15 mouse cellular contexts compared by ENCODE assay signal in genomic region chr1:89331352-89331751, GRCm38 (mm10).
"Had no signal": no experiment of that assay in that cellular context is flagged by ENCODE, and none has a peak within 500 bp of the region (broad histone marks: within the 10 kb centered on the region; RNA-seq: fewer than 3 reads in every experiment).

No protein-coding gene starts in this region.

- H3K36me3 ChIP-seq: neural tube, embryonic 15.5 days; stomach, embryonic 15.5 days had no signal

- H3K4me3 ChIP-seq: neural tube, embryonic 15.5 days; stomach, embryonic 15.5 days had no signal

- H3K9me3 ChIP-seq: neural tube, embryonic 15.5 days; stomach, embryonic 15.5 days had no signal

- H3K27ac ChIP-seq: neural tube, embryonic 15.5 days; stomach, embryonic 15.5 days; stomach, postnatal 0 days had no signal

- H3K4me1 ChIP-seq: neural tube, embryonic 15.5 days; stomach, embryonic 15.5 days had no signal

- H3K9ac ChIP-seq: neural tube, embryonic 15.5 days; stomach, embryonic 15.5 days had no signal

- H3K27me3 ChIP-seq: neural tube, embryonic 15.5 days; stomach, embryonic 15.5 days had no signal

- H3K4me2 ChIP-seq: neural tube, embryonic 15.5 days; stomach, embryonic 15.5 days had no signal

- DNase-seq: retina, postnatal 1 day; right cerebral cortex, adult 18-20 months; right cerebral cortex, postnatal 14 days; right cerebral cortex, postnatal 25 days; right cerebral cortex, postnatal 4 days; spleen, adult 18-20 months; thymus, adult 18-20 months; thymus, adult 2 months; thymus, postnatal 14 days; thymus, postnatal 25 days; thymus, postnatal 36 days; thymus, postnatal 4 days had no signal
